In the genomic region with DNA sequence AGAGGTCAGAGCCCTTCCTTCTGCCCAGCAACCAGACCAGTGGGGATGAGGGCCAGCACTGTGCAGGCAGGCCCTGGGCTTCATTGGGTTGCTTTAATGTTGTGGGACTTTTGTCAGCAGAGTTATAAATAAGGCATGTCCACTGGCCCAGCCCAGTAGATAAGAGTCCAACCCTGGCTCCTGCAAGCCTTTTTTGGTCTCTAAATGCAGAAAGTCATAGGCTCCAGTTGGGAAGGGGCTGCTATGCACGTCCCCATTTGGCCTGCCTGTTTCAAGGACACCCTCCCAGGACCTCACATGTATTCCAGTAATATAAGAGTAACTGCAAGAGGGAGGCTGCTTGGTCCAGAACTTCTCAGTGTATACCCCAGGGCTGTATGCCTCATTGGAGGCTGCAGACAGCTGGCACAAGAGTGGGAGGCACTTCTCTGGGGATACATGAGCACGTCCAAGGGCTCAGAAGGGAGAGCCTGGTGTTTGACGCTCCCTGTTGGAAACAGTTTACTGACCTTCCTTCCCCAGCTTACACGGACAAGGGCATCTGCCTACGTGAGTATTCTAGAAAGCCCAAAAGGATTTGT, we compare ENCODE assay signal across 8 mouse cellular contexts. TPM values are rescaled to one million over a fixed set of nuclear protein-coding genes. Genes with fewer than 3 reads are reported as not detected.
DNase-seq lines count a peak whose midpoint lies in the region; ATAC-seq and TF ChIP-seq lines count a peak whose summit lies in the region.

Gene Fhl2, minus strand, starts transcription at position 324 of the 581 bp plus-strand sequence.

- DNase-seq in left cerebral cortex, adult 2 months (ENCODE audit: extremely low spot score in 1 of 2, low spot score in 2 of 2), result no peak
- no peak for DNase-seq in left cerebral cortex, adult 11 months (ENCODE audit: low spot score)
- no peak for DNase-seq in hindbrain, embryonic 11.5 days (ENCODE audit: low spot score)
- DNase-seq in cerebellum, adult 18-20 months, result no peak
- DNase-seq in right cerebral cortex, postnatal 10 days (ENCODE audit: low spot score in 2 of 2), result no peak
- no peak for DNase-seq in embryo, embryonic 11 days

- H3K4me3 ChIP-seq in left cerebral cortex, adult 2 months, result no peak within 1 kb of the TSS
- H3K4me3 ChIP-seq in embryonic facial prominence, embryonic 12.5 days, result no peak within 1 kb of the TSS
- H3K4me3 ChIP-seq in hindbrain, embryonic 11.5 days (ENCODE audit: low read depth, low read length), result no peak within 1 kb of the TSS
- no peak within 1 kb of the TSS for H3K4me3 ChIP-seq in myocyte

- no peaks in the 10 kb centered on the region for H3K79me2 ChIP-seq in myocyte (ENCODE audit: control insufficient read depth, insufficient read depth)

- no peaks in the 10 kb centered on the region for H3K27me3 ChIP-seq in embryonic facial prominence, embryonic 12.5 days
- no peaks in the 10 kb centered on the region for H3K27me3 ChIP-seq in hindbrain, embryonic 11.5 days (ENCODE audit: control insufficient read depth, insufficient read depth, low read length)
- no peaks in the 10 kb centered on the region for H3K27me3 ChIP-seq in myocyte (ENCODE audit: control insufficient read depth, insufficient read depth, insufficient read length)

- no peak for TF ChIP-seq POLR2A in myocyte (IDR thresholded peaks at IDR 0.05; ENCODE audit: insufficient read length, low read depth)

- H3K4me2 ChIP-seq in embryonic facial prominence, embryonic 12.5 days (replicated peaks), result no peak within 1 kb of the TSS
- H3K4me2 ChIP-seq in hindbrain, embryonic 11.5 days (replicated peaks; ENCODE audit: low read depth, low read length), result no peak within 1 kb of the TSS
- no peak within 1 kb of the TSS for H3K4me2 ChIP-seq in myocyte (ENCODE audit: low read depth)

- 78% methylated on average over 5 of the region's 5 CpGs for WGBS in embryonic facial prominence, embryonic 12.5 days
- WGBS in hindbrain, embryonic 11.5 days, result 81% methylated on average over 5 of the region's 5 CpGs

- no peak for ATAC-seq in embryonic facial prominence, embryonic 12.5 days (ENCODE audit: insufficient number of reproducible peaks, insufficient read depth, low FRiP score, low TSS enrichment)
- ATAC-seq in hindbrain, embryonic 11.5 days (ENCODE audit: low FRiP score), result no peak

- no peaks in the 10 kb centered on the region for H3K36me3 ChIP-seq in embryonic facial prominence, embryonic 12.5 days
- no peaks in the 10 kb centered on the region for H3K36me3 ChIP-seq in hindbrain, embryonic 11.5 days (ENCODE audit: control insufficient read depth, insufficient read depth, low read length)
- H3K36me3 ChIP-seq in myocyte (ENCODE audit: control insufficient read depth, insufficient read depth), result no peaks in the 10 kb centered on the region

- no peak within 1 kb of the TSS for H3K9ac ChIP-seq in embryonic facial prominence, embryonic 12.5 days
- no peak within 1 kb of the TSS for H3K9ac ChIP-seq in hindbrain, embryonic 11.5 days (ENCODE audit: low read depth, low read length)

- no peak within 1 kb of the TSS for H3ac ChIP-seq in myocyte (ENCODE audit: control insufficient read depth, insufficient read length)

- H3K9me3 ChIP-seq in embryonic facial prominence, embryonic 12.5 days, result no peaks in the 10 kb centered on the region
- no peaks in the 10 kb centered on the region for H3K9me3 ChIP-seq in hindbrain, embryonic 11.5 days (ENCODE audit: control insufficient read depth, low read length)

- no peak within 1 kb of the TSS; the same call in 1 of the 2 replicates for H3K27ac ChIP-seq in left cerebral cortex, adult 2 months
- no peak within 1 kb of the TSS for H3K27ac ChIP-seq in embryonic facial prominence, embryonic 12.5 days
- no peak within 1 kb of the TSS for H3K27ac ChIP-seq in hindbrain, embryonic 11.5 days (ENCODE audit: low read depth, low read length)

- no peaks in the 10 kb centered on the region for H3K4me1 ChIP-seq in embryonic facial prominence, embryonic 12.5 days
- no peaks in the 10 kb centered on the region for H3K4me1 ChIP-seq in hindbrain, embryonic 11.5 days (replicated peaks; ENCODE audit: control insufficient read depth, insufficient read depth, low read length)

- intact Hi-C loops in left cerebral cortex, adult 2 months (cut with DNase I), result loop anchor here (5.0 kb wide), 1 partner anchor 34 kb away; no protein-coding TSS in a partner anchor

- no peak for TF ChIP-seq CTCF in left cerebral cortex, adult 2 months (IDR thresholded peaks at IDR 0.05)

TF ChIP-seq in myocyte, 11 proteins besides CTCF, POLR2A, EP300 and RAD21:
- TF ChIP-seq TCF12 (IDR thresholded peaks at IDR 0.05; ENCODE audit: insufficient read depth, poor library complexity, severe bottlenecking), result no peak
- no peak for TF ChIP-seq TCF3 (IDR thresholded peaks at IDR 0.05; ENCODE audit: insufficient read length, low read depth)
- TF ChIP-seq SRF (IDR thresholded peaks at IDR 0.05; ENCODE audit: control insufficient read depth, insufficient read length, low read depth), result no peak
- no peak for TF ChIP-seq E2F4 (IDR thresholded peaks at IDR 0.05; ENCODE audit: insufficient read depth)
- TF ChIP-seq CEBPB (IDR thresholded peaks at IDR 0.05; ENCODE audit: insufficient read depth, poor library complexity, severe bottlenecking), result no peak
- TF ChIP-seq MAX (IDR thresholded peaks at IDR 0.05; ENCODE audit: low read depth), result no peak
- TF ChIP-seq MYOG (IDR thresholded peaks at IDR 0.05; ENCODE audit: control insufficient read depth in 1 of 3, insufficient read depth in 1 of 3, insufficient read length in 2 of 3, low read depth in 2 of 3), result no peak
- TF ChIP-seq REST (IDR thresholded peaks at IDR 0.05; ENCODE audit: insufficient read depth, insufficient read length), result no peak
- TF ChIP-seq USF1 (IDR thresholded peaks at IDR 0.05; ENCODE audit: low read depth), result no peak
- TF ChIP-seq POLR2AphosphoS2 (IDR thresholded peaks at IDR 0.05; ENCODE audit: insufficient read length, low read depth), result no peak
- TF ChIP-seq MYOD1 (IDR thresholded peaks at IDR 0.05; ENCODE audit: control insufficient read depth in 1 of 3, insufficient read length in 2 of 3, low read depth in 2 of 3), result no peak

RNA-seq across cellular contexts. Expression of gene Fhl2, which starts in this region (rescaled TPM):
- total RNA-seq in left cerebral cortex, adult 2 months (2021), result 10 to 100 TPM; 56.3 to 62.8 TPM
- 16.9 and 17.0 TPM in 2 replicates for polyA plus RNA-seq in embryonic facial prominence, embryonic 12.5 days (2016; fragmentation: Nextera tagmentation; extraction: Ambion mirVana)
- polyA plus RNA-seq in hindbrain, embryonic 11.5 days (2014; fragmentation: Nextera tagmentation; extraction: Ambion mirVana), result 9.3 and 10.8 TPM in 2 replicates
- polyA plus RNA-seq in myocyte (2012; fragmentation: generic; extraction: Trizol), result 58.2 TPM
